Mouse (Mus musculus) embryonic facial prominence, embryonic 11.5 days (tissue): ENCODE results near the gene Cenpu. TPM values are rescaled to one million over a fixed set of nuclear protein-coding genes. Genes with fewer than 3 reads are reported as not detected.
"Not testable (repeated sequence)": the region's sequence is repeated elsewhere in the genome, so short reads cannot be mapped to it uniquely, and the experiment has no call there.

Source experiments
- ATAC-seq: fragments of 200-750 bp; cut with Nextera tagmentation; replicated peaks from 2 replicates; pipeline ENCODE4 v1.8.0; 2017; ENCODE audit warnings: low read depth; ENCODE audit not compliant: insufficient number of reproducible peaks, low FRiP score, low TSS enrichment
- DNase-seq: peaks from one replicate; pipeline ENCODE4 v3.0.0-alpha.2; 2015; ENCODE audit warnings: low spot score
- H3K27ac ChIP-seq: fragments of 300-500 bp; sonication (generic); replicated peaks from 2 replicates; pipeline ENCODE4 v1.5.1; 2014; ENCODE audit warnings: mild to moderate bottlenecking, low read depth, low read length, control low read depth
- H3K27me3 ChIP-seq: fragments of 300-500 bp; sonication (generic); 2 replicates; pipeline ENCODE4 v1.6.1; 2014; ENCODE audit warnings: mild to moderate bottlenecking, low read length, moderate library complexity, mixed read lengths; ENCODE audit not compliant: control insufficient read depth, insufficient read depth
- H3K36me3 ChIP-seq: fragments of 300-500 bp; sonication (generic); replicated peaks from 2 replicates; pipeline ENCODE4 v1.6.1; 2014; ENCODE audit warnings: low read depth, mild to moderate bottlenecking, low read length, moderate library complexity, mixed read lengths; ENCODE audit not compliant: control insufficient read depth, insufficient read depth
- H3K4me1 ChIP-seq: fragments of 300-500 bp; sonication (generic); 2 replicates; pipeline ENCODE4 v1.6.1; 2014; ENCODE audit warnings: low read length, mixed read lengths; ENCODE audit not compliant: control insufficient read depth, insufficient read depth
- H3K4me2 ChIP-seq: fragments of 300-500 bp; sonication (generic); 2 replicates; pipeline ENCODE4 v1.6.1; 2014; ENCODE audit warnings: low read depth, mild to moderate bottlenecking, control low read depth, low read length, moderate library complexity
- H3K4me3 ChIP-seq: fragments of 300-500 bp; sonication (generic); 2 replicates; pipeline ENCODE4 v1.5.1; 2014; ENCODE audit warnings: low read depth, low read length, control low read depth
- H3K9ac ChIP-seq: fragments of 300-500 bp; sonication (generic); replicated peaks from 2 replicates; pipeline ENCODE4 v1.6.1; 2014; ENCODE audit warnings: mild to moderate bottlenecking, control low read depth, low read length
- H3K9me3 ChIP-seq: fragments of 300-500 bp; sonication (generic); replicated peaks from 2 replicates; pipeline ENCODE4 v1.6.1; 2016; ENCODE audit warnings: mild to moderate bottlenecking, low read length, inconsistent platforms, mixed read lengths; ENCODE audit not compliant: control insufficient read depth
- WGBS: fragments of 180-500 bp; shearing (Covaris S2); extraction: QIAGEN DNeasy Blood & Tissue Kit; methylation state at CpG from one replicate; pipeline ENCODE4 v1.1.7; 2014; 5-methylcytosine and 5-hydroxymethylcytosine counted together
- polyA plus RNA-seq: library from polyadenylated mRNA; unstranded; fragments of >200 nt; fragmentation: Nextera tagmentation; extraction: Ambion mirVana; gene quantifications from 2 replicates; pipeline ENCODE4 v1.2.1, GENCODE M21; 2014

Gene Cenpu
- polyA plus RNA-seq, 1 experiment from 2014 or later = 36.0 TPM

- Histone ChIP-seq H3K4me2 (no peak overlapping the region), H3K4me1 (no peaks in the 10 kb centered on the region), H3K9ac (no peak overlapping the region), H3K9me3 (no peaks in the 10 kb centered on the region), H3K4me3 (no peak overlapping the region), H3K36me3 (no peaks in the 10 kb centered on the region; the same call in 1 of the 2 replicates), H3K27ac (no peak overlapping the region), H3K27me3 (no peaks in the 10 kb centered on the region)
- WGBS = 92% methylated on average over 2 of the region's 2 CpGs
- DNase-seq = no peak
- ATAC-seq = no peak
Measured at GRCm38 (mm10) chr8:46573446-46573845, 21.6 kb downstream of the Cenpu start.

- H3K4me2 ChIP-seq = no peak overlapping the region
- H3K27ac ChIP-seq = no peak overlapping the region
- no peak overlapping the region for H3K4me3 ChIP-seq
- H3K9ac ChIP-seq = no peak overlapping the region
- WGBS = 80% methylated on average over 2 of the region's 2 CpGs
- H3K9me3 ChIP-seq = no peaks in the 10 kb centered on the region
- H3K36me3 ChIP-seq = no peaks in the 10 kb centered on the region
- H3K4me1 ChIP-seq = no peaks in the 10 kb centered on the region
- no peaks in the 10 kb centered on the region for H3K27me3 ChIP-seq
- ATAC-seq = no peak
- DNase-seq = no peak
Measured at GRCm38 (mm10) chr8:46573964-46574363, 22.1 kb downstream of the Cenpu start.

GRCm38 (mm10) chr8:46578794-46579193 lies 27.0 kb downstream of the Cenpu start:
- Histone ChIP-seq H3K36me3 (no peaks in the 10 kb centered on the region), H3K27me3 (no peaks in the 10 kb centered on the region), H3K4me3 (no peak overlapping the region), H3K4me1 (no peaks in the 10 kb centered on the region), H3K9ac (no peak overlapping the region), H3K4me2 (no peak overlapping the region), H3K27ac (no peak overlapping the region), H3K9me3 (no peaks in the 10 kb centered on the region)
- ATAC-seq = no peak
- WGBS = 95% methylated on average over 9 of the region's 9 CpGs
- no peak for DNase-seq

- not testable (repeated sequence) for ATAC-seq, H3K27ac ChIP-seq, H3K36me3 ChIP-seq, H3K9me3 ChIP-seq, H3K4me1 ChIP-seq, H3K9ac ChIP-seq, DNase-seq, H3K27me3 ChIP-seq, H3K4me3 ChIP-seq, H3K4me2 ChIP-seq
- WGBS = 61% methylated on average over 4 of the region's 4 CpGs
Measured at GRCm38 (mm10) chr8:46584328-46584727, 32.5 kb downstream of the Cenpu start.

GRCm38 (mm10) chr8:46585576-46585975 lies 33.7 kb downstream of the Cenpu start:
- WGBS = 90% methylated on average over 3 of the region's 3 CpGs
- H3K9ac ChIP-seq = no peak overlapping the region
- H3K4me1 ChIP-seq = no peaks in the 10 kb centered on the region
- H3K27ac ChIP-seq = no peak overlapping the region
- no peak overlapping the region for H3K4me3 ChIP-seq
- H3K36me3 ChIP-seq = no peaks in the 10 kb centered on the region
- no peaks in the 10 kb centered on the region for H3K27me3 ChIP-seq
- no peaks in the 10 kb centered on the region for H3K9me3 ChIP-seq
- no peak overlapping the region for H3K4me2 ChIP-seq
- no peak for ATAC-seq
- no peak for DNase-seq

GRCm38 (mm10) chr8:46587911-46588310 lies 36.1 kb downstream of the Cenpu start:
- 95% methylated on average over 5 of the region's 5 CpGs for WGBS

GRCm38 (mm10) chr8:46588663-46589062 lies 36.8 kb downstream of the Cenpu start:
- no peaks in the 10 kb centered on the region for H3K4me1 ChIP-seq
- no peak overlapping the region for H3K27ac ChIP-seq
- H3K4me3 ChIP-seq = no peak overlapping the region
- no peak for ATAC-seq
- H3K9ac ChIP-seq = no peak overlapping the region
- no peak overlapping the region for H3K4me2 ChIP-seq
- no peaks in the 10 kb centered on the region for H3K27me3 ChIP-seq
- 86% methylated on average over 2 of the region's 2 CpGs for WGBS
- H3K9me3 ChIP-seq = no peaks in the 10 kb centered on the region
- DNase-seq = no peak
- H3K36me3 ChIP-seq = no peaks in the 10 kb centered on the region

More at GRCm38 (mm10) chr8:46587911-46588310, 36.1 kb downstream of the Cenpu start:
- no peaks in the 10 kb centered on the region for H3K4me1 ChIP-seq
- no peak overlapping the region for H3K27ac ChIP-seq
- H3K9ac ChIP-seq = no peak overlapping the region
- no peaks in the 10 kb centered on the region for H3K9me3 ChIP-seq
- DNase-seq (no peak), ATAC-seq (no peak)
- no peak overlapping the region for H3K4me3 ChIP-seq
- H3K36me3 ChIP-seq = no peaks in the 10 kb centered on the region
- H3K4me2 ChIP-seq = no peak overlapping the region
- no peaks in the 10 kb centered on the region for H3K27me3 ChIP-seq

- no peak overlapping the region for H3K4me3 ChIP-seq
- no peaks in the 10 kb centered on the region for H3K4me1 ChIP-seq
- no peaks in the 10 kb centered on the region for H3K36me3 ChIP-seq
- DNase-seq = no peak
- WGBS = 84% methylated on average over 8 of the region's 8 CpGs
- H3K9me3 ChIP-seq = no peaks in the 10 kb centered on the region
- H3K4me2 ChIP-seq = no peak overlapping the region
- no peak overlapping the region for H3K27ac ChIP-seq
- no peak overlapping the region for H3K9ac ChIP-seq
- no peak for ATAC-seq
- no peaks in the 10 kb centered on the region for H3K27me3 ChIP-seq
Measured at GRCm38 (mm10) chr8:46593067-46593466, 41.2 kb downstream of the Cenpu start.
